Mouse (Mus musculus) thymus, adult 2 months (tissue): ENCODE results near the gene Vcpkmt.

Experiments used
- CTCF ChIP-seq: fragments of 200-500 bp; IDR thresholded peaks from 2 replicates; pipeline ENCODE4 v1.5.1; 2012; ENCODE audit warnings: mild to moderate bottlenecking, control low read depth, low read length, moderate library complexity, borderline replicate concordance; ENCODE audit not compliant: control insufficient read depth, poor library complexity, insufficient read depth; ENCODE audit errors: extremely low read depth
- POLR2A ChIP-seq: fragments of 200-500 bp; IDR thresholded peaks from 2 replicates; pipeline ENCODE4 v1.6.1; 2012; ENCODE audit warnings: mild to moderate bottlenecking, low read length, control low read depth, moderate library complexity; ENCODE audit not compliant: control insufficient read depth, poor library complexity, insufficient read depth; ENCODE audit errors: extremely low read depth

DNA sequence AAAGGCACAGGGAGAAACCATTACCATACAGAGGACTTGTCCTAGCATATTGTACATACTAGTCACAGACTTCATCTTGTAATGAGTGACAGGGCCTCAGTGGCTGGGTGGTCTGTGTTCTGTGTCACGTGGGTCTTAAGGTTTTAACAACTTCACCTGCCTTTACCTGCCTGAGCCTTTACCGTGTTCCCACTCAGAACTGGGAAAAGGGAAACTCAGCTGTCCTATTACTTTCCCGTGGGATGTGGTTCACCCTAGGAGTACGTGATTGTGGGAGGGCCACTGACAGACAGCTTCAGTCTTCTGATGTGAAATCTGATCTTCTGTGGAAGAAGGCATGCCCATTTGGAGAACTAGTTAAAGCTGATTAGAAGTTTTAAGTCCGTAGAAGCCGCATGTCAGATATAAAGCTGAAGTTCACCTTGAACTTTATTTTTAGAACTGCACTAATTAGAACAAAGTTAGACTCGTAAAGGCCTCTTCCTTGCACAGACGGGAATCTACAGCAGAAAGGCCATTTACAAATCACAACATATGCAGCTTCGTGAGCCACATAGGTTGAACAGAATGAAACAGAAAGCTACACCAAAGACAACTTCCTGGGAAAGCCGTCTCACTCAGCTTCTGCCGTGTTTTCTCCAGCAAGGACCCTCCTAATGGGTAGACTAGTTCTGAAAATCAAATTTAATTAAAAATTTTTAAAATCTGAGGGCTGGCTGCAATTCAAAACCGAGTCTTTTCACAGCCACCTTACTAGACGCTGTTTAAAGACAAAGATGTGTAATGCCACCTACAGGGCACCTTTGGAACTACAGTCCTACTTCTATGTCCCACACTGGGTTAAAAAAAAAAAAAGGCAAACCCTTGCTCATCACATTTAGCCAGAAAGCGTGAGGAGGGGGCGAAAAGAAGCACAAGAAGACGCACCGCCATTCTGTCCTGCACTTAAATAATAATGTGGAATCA lies 8.6 kb downstream of the Vcpkmt start:
- TF ChIP-seq CTCF (no peak), POLR2A (no peak)
